Mouse (Mus musculus) cerebellum, adult 2 months (tissue): ENCODE results near the gene Myh6.

Source experiments
- CTCF ChIP-seq: fragments of 200-500 bp; IDR thresholded peaks from 2 replicates; pipeline ENCODE4 v1.5.1; 2011; ENCODE audit warnings: low read depth, mild to moderate bottlenecking, control low read depth, low read length, moderate library complexity, borderline replicate concordance; ENCODE audit not compliant: insufficient read depth
- POLR2A ChIP-seq: fragments of 200-500 bp; IDR thresholded peaks from 2 replicates; pipeline ENCODE4 v1.6.1; 2011; ENCODE audit warnings: low read length, control low read depth, borderline replicate concordance; ENCODE audit not compliant: insufficient read depth

DNA sequence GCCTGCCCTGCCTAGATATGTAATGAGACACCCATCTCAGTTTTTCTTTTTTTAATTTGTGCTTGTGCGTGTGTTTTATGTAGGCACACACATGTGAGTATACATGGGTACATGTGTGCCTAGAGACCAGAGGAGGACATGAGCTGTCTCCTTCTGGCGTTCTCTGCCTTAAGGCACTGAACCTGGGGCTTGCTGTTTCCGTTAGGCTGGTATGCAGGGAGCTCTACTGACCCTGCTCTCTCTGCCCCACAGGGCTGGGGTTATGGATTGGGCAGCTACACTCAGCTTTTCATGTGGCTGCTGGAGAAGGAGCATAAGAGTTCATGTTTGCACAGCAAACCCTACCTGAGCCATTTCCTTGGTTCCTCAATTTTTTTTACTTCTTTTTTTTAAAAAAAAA lies 12.3 kb downstream of the Myh6 start:
- TF ChIP-seq POLR2A (no peak), CTCF (no peak)
